Mouse (Mus musculus): ENCODE results near the gene Cgref1. TPM values are rescaled to one million over a fixed set of nuclear protein-coding genes. Genes with fewer than 3 reads are reported as not detected.

The Cgref1 gene
- polyA plus RNA-seq, 1 experiment from 2014 or later = 14.2 TPM

GRCm38 (mm10) chr5:30913060-30913841, 32.1 kb downstream of the Cgref1 start, which contains the start of gene Emilin1:
Gene Emilin1, plus strand, starts transcription at chr5:30913402.
- H3K27ac ChIP-seq = peak within 1 kb of the TSS; percentile 86
- H3K27me3 ChIP-seq = no peaks in the 10 kb centered on the region
- peak within 1 kb of the TSS; percentile 31 for H3K4me3 ChIP-seq
- H3K9me3 ChIP-seq (replicated peaks) = no peaks in the 10 kb centered on the region
- peaks cover 5% of the 10 kb centered on the region; the same call in 1 of the 2 replicates for H3K36me3 ChIP-seq
- peak within 1 kb of the TSS; percentile 55 for H3K9ac ChIP-seq
- no peak for ATAC-seq (ENCODE audit: low FRiP score)
- peaks cover 41% of the 10 kb centered on the region for H3K4me1 ChIP-seq
- H3K4me2 ChIP-seq (replicated peaks) = peak within 1 kb of the TSS; percentile 46
- 35% methylated on average over 9 of the region's 13 CpGs for WGBS

DNA sequence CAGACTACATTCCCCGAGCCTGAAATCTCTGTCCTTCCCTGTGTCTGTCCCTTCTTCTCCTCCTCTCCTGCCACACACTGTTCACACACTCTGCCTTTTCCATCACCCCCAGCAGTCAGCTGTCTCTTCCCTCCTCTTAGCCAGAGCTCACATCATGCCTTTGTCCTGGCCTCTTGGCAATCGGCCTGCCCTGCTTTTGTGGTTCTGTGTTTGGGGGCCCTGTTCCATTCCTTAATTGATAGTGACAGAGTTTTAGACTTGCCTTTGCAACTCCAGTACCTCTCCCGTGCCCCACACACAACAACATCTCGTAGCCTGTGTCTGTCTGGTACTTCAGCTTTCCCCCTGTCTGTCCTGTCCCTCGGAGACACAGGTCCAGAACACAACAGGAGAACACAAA, 33.2 kb downstream of the Cgref1 start:
- no peak overlapping the region for H3K4me2 ChIP-seq (replicated peaks)
- no peaks in the 10 kb centered on the region for H3K9me3 ChIP-seq (replicated peaks)
- no peak overlapping the region for H3K9ac ChIP-seq
- H3K27me3 ChIP-seq = no peaks in the 10 kb centered on the region
- no peaks in the 10 kb centered on the region for H3K36me3 ChIP-seq
- H3K4me3 ChIP-seq = no peak overlapping the region
- ATAC-seq (ENCODE audit: low FRiP score) = no peak
- 66% methylated on average over 5 of the region's 5 CpGs for WGBS
- H3K27ac ChIP-seq = peak overlapping the region; percentile 86
- H3K4me1 ChIP-seq = peaks cover 46% of the 10 kb centered on the region

DNA sequence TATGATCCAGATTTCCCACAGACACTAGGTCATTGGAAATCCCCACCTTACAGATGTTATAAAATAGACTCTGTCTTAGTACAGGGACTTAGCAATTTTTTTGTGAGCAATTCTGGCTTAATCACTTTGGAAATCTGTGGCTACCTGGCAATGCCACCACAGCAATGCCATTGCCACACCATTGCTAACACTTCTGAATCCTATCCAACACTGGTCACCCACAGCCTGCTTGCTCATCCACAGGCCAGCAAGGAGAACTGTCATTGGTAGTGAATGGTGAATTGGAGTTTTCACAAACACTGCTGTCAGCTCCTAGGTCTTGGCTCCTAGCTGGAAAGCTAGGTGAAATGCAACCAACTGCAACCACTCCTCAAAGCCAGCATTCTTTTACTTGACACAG, 34.9 kb downstream of the Cgref1 start:
- Histone ChIP-seq H3K4me3 (no peak overlapping the region), H3K27ac (peak overlapping the region; percentile 2; the same call in 1 of the 2 replicates), H3K27me3 (no peaks in the 10 kb centered on the region), H3K36me3 (peaks cover 8% of the 10 kb centered on the region), H3K4me2 (replicated peaks) (no peak overlapping the region), H3K4me1 (peaks cover 55% of the 10 kb centered on the region), H3K9ac (no peak overlapping the region), H3K9me3 (replicated peaks) (no peaks in the 10 kb centered on the region)
- ATAC-seq (ENCODE audit: low FRiP score) = no peak

DNA sequence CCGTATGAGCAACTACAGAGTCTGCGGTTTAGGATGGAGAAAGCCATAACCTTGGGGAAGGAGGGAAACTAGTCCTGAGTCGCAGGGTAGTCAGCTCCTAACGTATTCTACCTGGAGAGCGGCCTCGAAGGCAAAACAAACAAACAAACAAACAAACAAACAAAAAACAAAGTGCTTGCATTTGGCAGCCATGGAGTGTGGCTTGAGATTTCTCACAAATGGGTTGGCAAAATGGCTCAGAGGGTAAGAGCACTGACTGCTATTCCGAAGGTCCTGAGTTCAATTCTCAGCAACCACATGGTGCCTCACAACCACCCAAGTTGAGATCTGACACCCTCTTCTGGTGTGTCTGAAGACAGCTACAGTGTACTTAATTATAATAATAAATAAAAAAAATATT, 35.5 kb downstream of the Cgref1 start:
- H3K36me3 ChIP-seq = peaks cover 14% of the 10 kb centered on the region
- no peak overlapping the region for H3K9ac ChIP-seq
- no peak overlapping the region for H3K27ac ChIP-seq
- H3K9me3 ChIP-seq (replicated peaks) = no peaks in the 10 kb centered on the region
- no peak overlapping the region for H3K4me3 ChIP-seq
- peaks cover 55% of the 10 kb centered on the region for H3K4me1 ChIP-seq
- WGBS = 87% methylated on average over 7 of the region's 7 CpGs
- no peaks in the 10 kb centered on the region for H3K27me3 ChIP-seq
- ATAC-seq (ENCODE audit: low FRiP score) = no peak
- H3K4me2 ChIP-seq (replicated peaks) = no peak overlapping the region

DNA sequence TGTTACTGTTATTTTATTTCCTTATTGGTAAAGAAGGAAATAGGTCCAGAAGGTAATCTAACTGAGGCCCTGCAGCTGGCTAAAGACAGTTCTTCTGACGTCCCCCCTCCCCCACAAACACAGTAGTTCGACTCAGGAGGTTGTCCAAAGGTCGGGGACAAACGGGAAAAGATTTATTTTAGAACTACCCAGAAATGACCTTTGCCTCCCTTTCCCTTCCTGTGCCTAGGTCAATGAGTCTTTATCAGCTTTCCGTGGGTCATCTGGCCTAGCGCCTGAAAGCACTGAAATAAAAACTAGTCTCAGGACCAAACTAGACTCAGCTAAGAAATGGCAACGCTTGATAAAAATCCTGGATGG, 36.1 kb downstream of the Cgref1 start:
- ATAC-seq (ENCODE audit: low FRiP score) = no peak
- Histone ChIP-seq H3K4me3 (no peak overlapping the region), H3K27me3 (no peaks in the 10 kb centered on the region), H3K36me3 (peaks cover 20% of the 10 kb centered on the region), H3K9me3 (replicated peaks) (no peaks in the 10 kb centered on the region), H3K4me1 (peaks cover 54% of the 10 kb centered on the region), H3K4me2 (replicated peaks) (no peak overlapping the region; the same call in 1 of the 2 replicates), H3K27ac (peak overlapping the region; percentile 88), H3K9ac (no peak overlapping the region)
- 60% methylated on average over 7 of the region's 7 CpGs for WGBS

DNA sequence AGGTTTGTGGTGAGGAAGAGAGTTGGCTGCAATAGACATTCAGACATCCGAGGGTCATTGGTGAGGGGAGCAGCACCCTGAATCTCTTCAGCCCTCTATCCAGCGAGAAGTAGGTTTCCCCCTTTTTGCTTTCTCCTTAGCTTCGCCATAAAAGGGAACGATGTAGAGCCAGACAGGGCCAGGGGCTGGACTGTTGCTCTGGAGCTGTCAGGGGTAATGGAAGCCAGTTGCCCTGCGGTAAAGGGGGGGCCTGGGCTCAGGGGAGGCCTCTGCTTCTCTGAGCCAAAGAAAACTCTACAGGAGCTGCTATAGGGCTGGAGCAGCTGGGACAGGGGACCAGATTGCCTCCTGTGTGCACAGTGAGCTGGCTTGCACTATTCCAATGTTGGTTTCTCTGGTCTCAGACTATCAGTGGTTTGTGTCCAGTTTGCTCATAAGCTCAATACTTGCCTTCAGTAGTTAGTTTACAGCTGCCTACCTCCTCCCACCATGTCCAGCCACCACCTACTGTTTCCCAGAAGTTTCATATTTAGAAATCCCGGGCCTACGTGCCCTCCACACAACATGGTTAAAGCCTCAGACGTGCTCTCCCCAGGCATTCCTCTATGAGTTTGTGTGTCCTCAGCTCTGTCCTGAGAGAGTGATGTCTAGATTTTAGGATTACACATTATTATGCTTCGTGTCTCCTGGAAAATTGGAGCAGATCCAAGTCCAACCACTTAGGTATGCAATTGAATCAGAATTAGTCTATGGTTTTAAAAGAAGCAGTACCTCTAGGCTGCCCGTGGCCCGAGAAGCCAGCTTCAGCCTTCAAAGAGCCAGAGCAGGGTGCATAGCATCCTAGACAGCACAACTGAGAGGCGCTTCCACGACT, 36.7 kb downstream of the Cgref1 start:
- WGBS = 51% methylated on average over 13 of the region's 13 CpGs
- peak overlapping the region; percentile 71; the same call in 1 of the 2 replicates for H3K9ac ChIP-seq
- H3K27ac ChIP-seq = peak overlapping the region; percentile 88
- no peaks in the 10 kb centered on the region for H3K27me3 ChIP-seq
- no peaks in the 10 kb centered on the region for H3K9me3 ChIP-seq (replicated peaks)
- H3K4me3 ChIP-seq = peak overlapping the region; percentile 65
- H3K4me1 ChIP-seq = peaks cover 48% of the 10 kb centered on the region
- peaks cover 26% of the 10 kb centered on the region for H3K36me3 ChIP-seq
- no peak for ATAC-seq (ENCODE audit: low FRiP score)
- peak overlapping the region; percentile 94 for H3K4me2 ChIP-seq (replicated peaks)

DNA sequence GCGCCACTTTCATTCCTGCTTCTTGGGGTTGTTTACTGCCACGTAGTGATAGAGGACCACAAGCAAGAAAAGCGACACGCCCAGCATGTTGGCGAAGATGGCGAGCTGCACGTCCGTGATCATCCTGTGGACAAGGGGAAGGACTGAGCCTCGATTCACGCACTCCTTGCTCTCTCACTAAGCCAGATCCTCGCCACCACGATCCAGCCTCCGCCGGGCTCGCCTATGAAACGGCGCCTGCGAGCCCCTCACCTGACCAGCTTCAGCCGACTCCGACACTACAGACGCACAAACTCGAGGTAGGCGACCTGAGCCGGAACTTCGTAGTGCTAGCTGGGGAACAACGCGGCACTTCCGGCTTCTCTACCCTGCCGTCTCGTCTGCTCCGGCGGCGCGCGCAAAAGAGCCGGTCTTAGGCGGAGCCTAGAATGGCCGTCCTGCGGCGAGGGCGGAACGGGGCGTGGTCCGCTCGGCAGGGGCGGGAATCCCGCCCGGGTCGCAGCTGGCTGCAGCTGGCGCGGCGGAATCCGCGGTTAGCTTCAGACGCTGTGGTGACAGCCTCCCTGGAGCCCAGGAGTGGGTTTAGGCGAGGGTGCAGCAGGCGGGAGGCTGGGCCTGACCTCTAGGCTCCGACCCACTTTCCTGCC, 37.9 kb downstream of the Cgref1 start, which contains the start of gene Ost4:
TSS of gene Ost4 (minus strand) at position 376 of the 647 bp plus-strand sequence.
- H3K9ac ChIP-seq = peak within 1 kb of the TSS; percentile 71
- peaks cover 35% of the 10 kb centered on the region for H3K36me3 ChIP-seq
- under 1% methylated on average over 58 of the region's 58 CpGs for WGBS
- H3K27ac ChIP-seq = peak within 1 kb of the TSS; percentile 88
- no peaks in the 10 kb centered on the region for H3K27me3 ChIP-seq
- H3K4me2 ChIP-seq (replicated peaks) = peak within 1 kb of the TSS; percentile 94
- peak; percentile 95 for ATAC-seq (ENCODE audit: low FRiP score)
- no peaks in the 10 kb centered on the region for H3K9me3 ChIP-seq (replicated peaks)
- peaks cover 38% of the 10 kb centered on the region for H3K4me1 ChIP-seq
- H3K4me3 ChIP-seq = peak within 1 kb of the TSS; percentile 65

GRCm38 (mm10) chr5:30901860-30902259, 43.5 kb downstream of the Cgref1 start:
- H3K4me1 ChIP-seq = peaks cover 24% of the 10 kb centered on the region
- no peak for ATAC-seq (ENCODE audit: low FRiP score)
- peaks cover 68% of the 10 kb centered on the region for H3K36me3 ChIP-seq

GRCm38 (mm10) chr5:30890375-30890774, 55.0 kb downstream of the Cgref1 start:
- 88% methylated on average over 7 of the region's 7 CpGs for WGBS
- Histone ChIP-seq H3K27ac (0 out of 2 replicates have a peak overlapping the region, but pooled peaks have one; percentile 97), H3K36me3 (peaks cover 50% of the 10 kb centered on the region), H3K4me1 (peaks cover 18% of the 10 kb centered on the region), H3K9me3 (replicated peaks) (no peaks in the 10 kb centered on the region), H3K4me2 (replicated peaks) (peak overlapping the region; percentile 69), H3K4me3 (peak overlapping the region; percentile 79), H3K27me3 (no peaks in the 10 kb centered on the region), H3K9ac (peak overlapping the region; percentile 88)
- no peak for ATAC-seq (ENCODE audit: low FRiP score)

More at GRCm38 (mm10) chr5:30901860-30902259, 43.5 kb downstream of the Cgref1 start:
- Histone ChIP-seq H3K9ac (no peak overlapping the region), H3K4me2 (replicated peaks) (no peak overlapping the region), H3K27me3 (no peaks in the 10 kb centered on the region), H3K27ac (no peak overlapping the region), H3K4me3 (no peak overlapping the region), H3K9me3 (replicated peaks) (no peaks in the 10 kb centered on the region)
- 96% methylated on average over 5 of the region's 5 CpGs for WGBS

DNA sequence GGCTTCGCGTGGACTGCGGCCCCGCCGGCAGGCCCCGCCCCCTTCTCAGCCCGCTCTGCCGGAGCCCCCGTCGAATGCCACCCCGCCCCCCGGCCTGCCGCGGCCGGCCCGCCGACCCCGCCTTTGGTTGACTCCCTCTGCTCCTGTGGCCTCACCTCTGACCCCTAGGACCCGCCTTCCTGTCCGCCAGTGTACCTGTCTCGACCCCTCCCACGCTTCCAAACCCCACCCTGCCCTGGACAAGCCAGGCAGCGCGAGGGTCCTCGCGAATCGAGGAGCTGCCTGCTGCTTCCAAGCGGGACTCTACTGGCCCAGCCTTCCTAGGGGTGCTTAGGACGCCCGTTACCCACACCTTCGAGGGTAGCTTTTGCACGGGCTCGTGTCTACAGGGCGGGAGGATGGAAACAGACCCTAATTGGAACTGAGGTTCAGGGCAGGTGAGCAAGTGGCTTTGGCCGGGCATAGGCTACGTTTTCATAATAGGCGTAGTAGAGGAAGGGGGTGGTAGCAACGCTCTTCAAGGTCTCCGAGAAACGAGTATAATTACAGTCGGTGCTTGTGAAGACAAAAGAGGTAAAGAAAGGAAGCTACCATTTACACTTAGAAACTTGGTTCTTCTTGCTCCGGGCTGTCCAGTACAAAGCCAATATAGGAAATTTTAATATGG, 56.2 kb downstream of the Cgref1 start:
- peak; percentile 61 for ATAC-seq (ENCODE audit: low FRiP score)
- no peaks in the 10 kb centered on the region for H3K9me3 ChIP-seq (replicated peaks)
- H3K4me3 ChIP-seq = peak overlapping the region; percentile 79
- H3K27ac ChIP-seq = peak overlapping the region; percentile 97
- no peaks in the 10 kb centered on the region for H3K27me3 ChIP-seq
- H3K4me1 ChIP-seq = peaks cover 18% of the 10 kb centered on the region
- peaks cover 38% of the 10 kb centered on the region for H3K36me3 ChIP-seq
- H3K9ac ChIP-seq = peak overlapping the region; percentile 88
- WGBS = 2% methylated on average over 38 of the region's 42 CpGs
- peak overlapping the region; percentile 69 for H3K4me2 ChIP-seq (replicated peaks)

- no peaks in the 10 kb centered on the region for H3K27me3 ChIP-seq
- H3K9me3 ChIP-seq (replicated peaks) = no peaks in the 10 kb centered on the region
- peak; percentile 94 for ATAC-seq (ENCODE audit: low FRiP score)
- H3K27ac ChIP-seq = peak within 1 kb of the TSS; percentile 97
- peak within 1 kb of the TSS; percentile 79 for H3K4me3 ChIP-seq
- under 1% methylated on average over 42 of the region's 42 CpGs for WGBS
- peak within 1 kb of the TSS; percentile 69 for H3K4me2 ChIP-seq (replicated peaks)
- peaks cover 31% of the 10 kb centered on the region for H3K36me3 ChIP-seq
- peaks cover 18% of the 10 kb centered on the region for H3K4me1 ChIP-seq
- peak within 1 kb of the TSS; percentile 88 for H3K9ac ChIP-seq
These were observed 56.9 kb downstream of the Cgref1 start, which contains the start of gene Agbl5 for GRCm38 (mm10) chr5:30888337-30889087. Gene Agbl5, plus strand, starts transcription at chr5:30888694.

All from hindbrain, embryonic 12.5 days (tissue).